Mouse (Mus musculus) bone marrow macrophage, adult 2 months (primary cell): ENCODE results near the gene Ifitm7. TPM values are rescaled to one million over a fixed set of nuclear protein-coding genes. Genes with fewer than 3 reads are reported as not detected.
A peak's percentile ranks its signal among the peaks of the same experiment; 100 is the strongest.

ENCODE experiments used
- H3K27ac ChIP-seq: 2 replicates; pipeline ENCODE4 v1.5.1; 2012; ENCODE audit warnings: low read depth, low read length; ENCODE audit not compliant: insufficient read depth
- H3K4me1 ChIP-seq: 2 replicates; pipeline ENCODE4 v1.6.1; 2012; ENCODE audit warnings: low read length; ENCODE audit not compliant: control insufficient read depth, insufficient read depth
- H3K4me3 ChIP-seq: 2 replicates; pipeline ENCODE4 v1.5.1; 2012; ENCODE audit warnings: mild to moderate bottlenecking, low read length, moderate library complexity; ENCODE audit not compliant: insufficient read depth
- CTCF ChIP-seq: IDR thresholded peaks from 2 replicates; pipeline ENCODE4 v1.5.1; 2012; ENCODE audit warnings: low read depth, mild to moderate bottlenecking, low read length, moderate library complexity
- POLR2A ChIP-seq: IDR thresholded peaks from 2 replicates; pipeline ENCODE4 v1.6.1; 2012; ENCODE audit warnings: mild to moderate bottlenecking, low read depth, low read length, borderline replicate concordance
- polyA plus RNA-seq: library from polyadenylated mRNA; stranded (reverse); fragments of >200 nt; gene quantifications from 2 replicates; pipeline ENCODE4 v1.2.4, GENCODE M21; 2012; ENCODE audit not compliant: missing spikeins, insufficient read depth, insufficient read length

Ifitm7 gene
- polyA plus RNA-seq, 1 experiment: not detected

- Histone ChIP-seq H3K27ac (no peak overlapping the region), H3K4me3 (no peak overlapping the region), H3K4me1 (peaks cover 5% of the 10 kb centered on the region)
- TF ChIP-seq POLR2A: no peak
- TF ChIP-seq CTCF: no peak
Measured at GRCm38 (mm10) chr16:13944178-13944577, 42.5 kb downstream of the Ifitm7 start.

- no peak for TF ChIP-seq CTCF
- TF ChIP-seq POLR2A: no peak
- peak overlapping the region; percentile 54 for H3K4me3 ChIP-seq
- no peak overlapping the region for H3K27ac ChIP-seq
- H3K4me1 ChIP-seq: peaks cover 5% of the 10 kb centered on the region
Measured at GRCm38 (mm10) chr16:13940847-13941395, 45.8 kb downstream of the Ifitm7 start.

GRCm38 (mm10) chr16:13940139-13940846 is 46.4 kb downstream of the Ifitm7 start:
- no peak overlapping the region for H3K27ac ChIP-seq
- no peak for TF ChIP-seq POLR2A
- no peak for TF ChIP-seq CTCF
- peak overlapping the region; percentile 54 for H3K4me3 ChIP-seq
- H3K4me1 ChIP-seq: peaks cover 5% of the 10 kb centered on the region

Other genes with a start within 250 kb of the Ifitm7 start
- 14.4 and 16.7 TPM in 2 replicates for gene Rrn3, start 206.2 kb downstream of the Ifitm7 start, polyA plus RNA-seq
- gene Ntan1, start 168.0 kb downstream of the Ifitm7 start, polyA plus RNA-seq: 81.3 and 90.9 TPM in 2 replicates
- 85.6 and 93.5 TPM in 2 replicates for gene Pdxdc1, start 83.8 kb downstream of the Ifitm7 start, polyA plus RNA-seq
- gene Mpv17l, start 83.7 kb downstream of the Ifitm7 start, polyA plus RNA-seq: 4.8 and 5.8 TPM in 2 replicates
- gene 2900011O08Rik, start 284 bp downstream of the Ifitm7 start, polyA plus RNA-seq: not detected in 2 replicates
- 67.5 and 69.0 TPM in 2 replicates for gene Nde1, start 176.4 kb upstream of the Ifitm7 start, polyA plus RNA-seq
- gene Marf1, start 176.5 kb upstream of the Ifitm7 start, polyA plus RNA-seq: 57.7 and 62.3 TPM in 2 replicates